Mouse (Mus musculus): ENCODE measurements around the gene Meox2. TPM values are rescaled to one million over a fixed set of nuclear protein-coding genes. Genes with fewer than 3 reads are reported as not detected.
"Not testable (repeated sequence)": the region's sequence is repeated elsewhere in the genome, so short reads cannot be mapped to it uniquely, and the experiment has no call there.

Gene Meox2
- 7.9 and 11.4 TPM in 2 replicates for polyA plus RNA-seq (2014; fragmentation: Nextera tagmentation; extraction: Ambion mirVana)

GRCm38 (mm10) chr12:37108390-37108738 is at the start of gene Meox2:
Meox2 (plus strand) TSS chr12:37108540.
- H3K27ac ChIP-seq (ENCODE audit: low read length), result no peak within 1 kb of the TSS
- WGBS, result under 1% methylated on average over 12 of the region's 12 CpGs
- no peaks in the 10 kb centered on the region for H3K36me3 ChIP-seq (ENCODE audit: control insufficient read depth, insufficient read depth, low read length)
- H3K9ac ChIP-seq (replicated peaks; ENCODE audit: low read depth, low read length), result peak within 1 kb of the TSS; percentile 14; the same call in 1 of the 2 replicates
- ATAC-seq (ENCODE audit: insufficient number of reproducible peaks, insufficient read depth, low FRiP score, low read depth), result peak; percentile 88; the same call in 1 of the 2 replicates
- H3K9me3 ChIP-seq (ENCODE audit: control insufficient read depth, low read depth, low read length), result no peaks in the 10 kb centered on the region
- H3K4me1 ChIP-seq (ENCODE audit: control insufficient read depth, insufficient read depth, low read length), result no peaks in the 10 kb centered on the region
- peak within 1 kb of the TSS; percentile 43 for H3K4me3 ChIP-seq (ENCODE audit: low read depth, low read length)
- no peaks in the 10 kb centered on the region for H3K27me3 ChIP-seq (ENCODE audit: control insufficient read depth, insufficient read depth, low read length)
- peak within 1 kb of the TSS; percentile 81 for H3K4me2 ChIP-seq (replicated peaks; ENCODE audit: low read depth, low read length)

- 14% methylated on average over 3 of the region's 3 CpGs for WGBS
- Histone ChIP-seq H3K4me3 (ENCODE audit: low read depth, low read length) (no peak overlapping the region), H3K27ac (ENCODE audit: low read length) (no peak overlapping the region), H3K9ac (replicated peaks; ENCODE audit: low read depth, low read length) (no peak overlapping the region), H3K36me3 (ENCODE audit: control insufficient read depth, insufficient read depth, low read length) (no peaks in the 10 kb centered on the region), H3K4me1 (ENCODE audit: control insufficient read depth, insufficient read depth, low read length) (no peaks in the 10 kb centered on the region), H3K4me2 (replicated peaks; ENCODE audit: low read depth, low read length) (no peak overlapping the region), H3K27me3 (ENCODE audit: control insufficient read depth, insufficient read depth, low read length) (no peaks in the 10 kb centered on the region), H3K9me3 (ENCODE audit: control insufficient read depth, low read depth, low read length) (no peaks in the 10 kb centered on the region)
- no peak for ATAC-seq (ENCODE audit: insufficient number of reproducible peaks, insufficient read depth, low FRiP score, low read depth)
Observed at GRCm38 (mm10) chr12:37072636-37073035, 35.7 kb upstream of the Meox2 start.

GRCm38 (mm10) chr12:37077308-37077707 is 31.0 kb upstream of the Meox2 start:
- no peak for ATAC-seq (ENCODE audit: insufficient number of reproducible peaks, insufficient read depth, low FRiP score, low read depth)
- WGBS, result 58% methylated on average over 1 of the region's 1 CpGs
- no peaks in the 10 kb centered on the region for H3K9me3 ChIP-seq (ENCODE audit: control insufficient read depth, low read depth, low read length)
- H3K27me3 ChIP-seq (ENCODE audit: control insufficient read depth, insufficient read depth, low read length), result no peaks in the 10 kb centered on the region
- no peak overlapping the region for H3K4me3 ChIP-seq (ENCODE audit: low read depth, low read length)
- no peaks in the 10 kb centered on the region for H3K36me3 ChIP-seq (ENCODE audit: control insufficient read depth, insufficient read depth, low read length)
- H3K4me1 ChIP-seq (ENCODE audit: control insufficient read depth, insufficient read depth, low read length), result no peaks in the 10 kb centered on the region
- no peak overlapping the region for H3K9ac ChIP-seq (replicated peaks; ENCODE audit: low read depth, low read length)
- H3K27ac ChIP-seq (ENCODE audit: low read length), result no peak overlapping the region
- no peak overlapping the region for H3K4me2 ChIP-seq (replicated peaks; ENCODE audit: low read depth, low read length)

- not testable (repeated sequence) for ATAC-seq (ENCODE audit: insufficient number of reproducible peaks, insufficient read depth, low FRiP score, low read depth); H3K9ac ChIP-seq (replicated peaks; ENCODE audit: low read depth, low read length); H3K9me3 ChIP-seq (ENCODE audit: control insufficient read depth, low read depth, low read length); H3K4me1 ChIP-seq (ENCODE audit: control insufficient read depth, insufficient read depth, low read length); H3K36me3 ChIP-seq (ENCODE audit: control insufficient read depth, insufficient read depth, low read length); H3K4me3 ChIP-seq (ENCODE audit: low read depth, low read length); H3K27ac ChIP-seq (ENCODE audit: low read length); H3K27me3 ChIP-seq (ENCODE audit: control insufficient read depth, insufficient read depth, low read length); H3K4me2 ChIP-seq (replicated peaks; ENCODE audit: low read depth, low read length)
- WGBS, result 66% methylated on average over 5 of the region's 5 CpGs
Observed at GRCm38 (mm10) chr12:37080005-37080404, 28.3 kb upstream of the Meox2 start.

GRCm38 (mm10) chr12:37106541-37106940 is 1.8 kb upstream of the Meox2 start:
- Histone ChIP-seq H3K36me3 (ENCODE audit: control insufficient read depth, insufficient read depth, low read length) (no peaks in the 10 kb centered on the region), H3K4me2 (replicated peaks; ENCODE audit: low read depth, low read length) (no peak overlapping the region), H3K4me3 (ENCODE audit: low read depth, low read length) (no peak overlapping the region), H3K9ac (replicated peaks; ENCODE audit: low read depth, low read length) (no peak overlapping the region), H3K4me1 (ENCODE audit: control insufficient read depth, insufficient read depth, low read length) (no peaks in the 10 kb centered on the region), H3K27ac (ENCODE audit: low read length) (no peak overlapping the region), H3K9me3 (ENCODE audit: control insufficient read depth, low read depth, low read length) (no peaks in the 10 kb centered on the region), H3K27me3 (ENCODE audit: control insufficient read depth, insufficient read depth, low read length) (no peaks in the 10 kb centered on the region)
- ATAC-seq (ENCODE audit: insufficient number of reproducible peaks, insufficient read depth, low FRiP score, low read depth), result no peak
- 59% methylated on average over 8 of the region's 8 CpGs for WGBS

- Histone ChIP-seq H3K27me3 (ENCODE audit: control insufficient read depth, insufficient read depth, low read length) (no peaks in the 10 kb centered on the region), H3K4me2 (replicated peaks; ENCODE audit: low read depth, low read length) (no peak overlapping the region), H3K4me3 (ENCODE audit: low read depth, low read length) (no peak overlapping the region), H3K27ac (ENCODE audit: low read length) (no peak overlapping the region), H3K4me1 (ENCODE audit: control insufficient read depth, insufficient read depth, low read length) (no peaks in the 10 kb centered on the region), H3K9me3 (ENCODE audit: control insufficient read depth, low read depth, low read length) (no peaks in the 10 kb centered on the region), H3K9ac (replicated peaks; ENCODE audit: low read depth, low read length) (no peak overlapping the region), H3K36me3 (ENCODE audit: control insufficient read depth, insufficient read depth, low read length) (no peaks in the 10 kb centered on the region)
- 64% methylated on average over 2 of the region's 2 CpGs for WGBS
- no peak for ATAC-seq (ENCODE audit: insufficient number of reproducible peaks, insufficient read depth, low FRiP score, low read depth)
Observed at GRCm38 (mm10) chr12:37107150-37107549, 1.2 kb upstream of the Meox2 start.

- peak; percentile 68; the same call in 1 of the 2 replicates for ATAC-seq (ENCODE audit: insufficient number of reproducible peaks, insufficient read depth, low FRiP score, low read depth)
- no peaks in the 10 kb centered on the region for H3K36me3 ChIP-seq (ENCODE audit: control insufficient read depth, insufficient read depth, low read length)
- 26% methylated on average over 20 of the region's 20 CpGs for WGBS
- no peaks in the 10 kb centered on the region for H3K27me3 ChIP-seq (ENCODE audit: control insufficient read depth, insufficient read depth, low read length)
- peak overlapping the region; percentile 43 for H3K4me3 ChIP-seq (ENCODE audit: low read depth, low read length)
- H3K9me3 ChIP-seq (ENCODE audit: control insufficient read depth, low read depth, low read length), result no peaks in the 10 kb centered on the region
- H3K9ac ChIP-seq (replicated peaks; ENCODE audit: low read depth, low read length), result 0 out of 2 replicates have a peak overlapping the region, but pooled peaks have one; percentile 14
- no peaks in the 10 kb centered on the region for H3K4me1 ChIP-seq (ENCODE audit: control insufficient read depth, insufficient read depth, low read length)
- H3K27ac ChIP-seq (ENCODE audit: low read length), result no peak overlapping the region
- peak overlapping the region; percentile 81 for H3K4me2 ChIP-seq (replicated peaks; ENCODE audit: low read depth, low read length)
Observed at GRCm38 (mm10) chr12:37107713-37108389, 489 bp upstream of the Meox2 start.

- Histone ChIP-seq H3K4me1 (ENCODE audit: control insufficient read depth, insufficient read depth, low read length) (no peaks in the 10 kb centered on the region), H3K27ac (ENCODE audit: low read length) (no peak overlapping the region), H3K9ac (replicated peaks; ENCODE audit: low read depth, low read length) (no peak overlapping the region; the same call in 1 of the 2 replicates), H3K36me3 (ENCODE audit: control insufficient read depth, insufficient read depth, low read length) (no peaks in the 10 kb centered on the region), H3K27me3 (ENCODE audit: control insufficient read depth, insufficient read depth, low read length) (no peaks in the 10 kb centered on the region), H3K9me3 (ENCODE audit: control insufficient read depth, low read depth, low read length) (no peaks in the 10 kb centered on the region), H3K4me2 (replicated peaks; ENCODE audit: low read depth, low read length) (peak overlapping the region; percentile 81), H3K4me3 (ENCODE audit: low read depth, low read length) (peak overlapping the region; percentile 43)
- WGBS, result 1% methylated on average over 29 of the region's 29 CpGs
- ATAC-seq (ENCODE audit: insufficient number of reproducible peaks, insufficient read depth, low FRiP score, low read depth), result peak; percentile 54; the same call in 1 of the 2 replicates
Observed at GRCm38 (mm10) chr12:37108819-37109473, 606 bp downstream of the Meox2 start.
